Mouse (Mus musculus) lung, adult 18-20 months (tissue): ENCODE measurements around the gene Ttll13.

ENCODE experiments used
- DNase-seq, 2 experiments: peaks; one replicate each; pipeline ENCODE4 v3.0.0; 2022; ENCODE audit warnings: mixed read lengths in 2 of 2

The Ttll13 gene

GRCm38 (mm10) chr7:80246148-80246721 lies at the start of gene Ttll13:
Gene Ttll13, plus strand, starts transcription at chr7:80246376.
- peak; percentile 98 for DNase-seq

GRCm38 (mm10) chr7:80197371-80197770 lies 48.8 kb upstream of the Ttll13 start:
- no peak for DNase-seq

- DNase-seq = peak; percentile 86 to 89
These were observed 48.0 kb upstream of the Ttll13 start for GRCm38 (mm10) chr7:80197941-80198778.

GRCm38 (mm10) chr7:80198863-80199262 lies 47.3 kb upstream of the Ttll13 start:
- DNase-seq = no peak

- no peak for DNase-seq
These were observed 46.9 kb upstream of the Ttll13 start for GRCm38 (mm10) chr7:80199286-80199685.

GRCm38 (mm10) chr7:80199851-80200587 lies 46.2 kb upstream of the Ttll13 start:
- no peak for DNase-seq

- DNase-seq = no peak
These were observed 45.6 kb upstream of the Ttll13 start for GRCm38 (mm10) chr7:80200588-80200945.

- no peak for DNase-seq
These were observed 45.1 kb upstream of the Ttll13 start for GRCm38 (mm10) chr7:80200963-80201539.

- DNase-seq = peak; percentile 43 to 48
These were observed 44.2 kb upstream of the Ttll13 start for GRCm38 (mm10) chr7:80201888-80202540.

- no peak for DNase-seq
These were observed 43.2 kb upstream of the Ttll13 start for GRCm38 (mm10) chr7:80202961-80203360.

- no peak for DNase-seq
These were observed 42.5 kb upstream of the Ttll13 start for GRCm38 (mm10) chr7:80203638-80204096.

GRCm38 (mm10) chr7:80204362-80204761 lies 41.8 kb upstream of the Ttll13 start:
- DNase-seq = no peak

GRCm38 (mm10) chr7:80204961-80205360 lies 41.2 kb upstream of the Ttll13 start:
- DNase-seq = no peak

GRCm38 (mm10) chr7:80205705-80206589 lies 40.2 kb upstream of the Ttll13 start:
- no peak for DNase-seq

GRCm38 (mm10) chr7:80207314-80207731 lies 38.9 kb upstream of the Ttll13 start:
- DNase-seq = peak in 1 of 2 experiments; percentile 33

- peak; percentile 87 to 90 for DNase-seq
These were observed 38.0 kb upstream of the Ttll13 start for GRCm38 (mm10) chr7:80208026-80208642.

GRCm38 (mm10) chr7:80208738-80209430 lies 37.3 kb upstream of the Ttll13 start:
- DNase-seq = peak; percentile 87 to 91

GRCm38 (mm10) chr7:80209669-80210068 lies 36.5 kb upstream of the Ttll13 start:
- peak; percentile 47 to 51 for DNase-seq

- no peak for DNase-seq
These were observed 35.2 kb upstream of the Ttll13 start for GRCm38 (mm10) chr7:80210982-80211381.

- DNase-seq = no peak
These were observed 32.6 kb upstream of the Ttll13 start for GRCm38 (mm10) chr7:80213604-80214003.
